Mouse (Mus musculus) hindbrain, embryonic 15.5 days (tissue): Measurements from ENCODE around the gene Ppp1r14b. TPM values are rescaled to one million over a fixed set of nuclear protein-coding genes. Genes with fewer than 3 reads are reported as not detected.

Experiments used
- ATAC-seq: fragments of 200-750 bp; cut with Nextera tagmentation; 2 replicates; pipeline ENCODE4 v1.8.0; 2017; ENCODE audit warnings: low read depth, moderate number of reproducible peaks, moderate TSS enrichment; ENCODE audit not compliant: low FRiP score
- H3K27ac ChIP-seq: fragments of 300-500 bp; sonication (generic); replicated peaks from 2 replicates; pipeline ENCODE4 v1.5.1; 2015; ENCODE audit warnings: mild to moderate bottlenecking, inconsistent platforms
- H3K27me3 ChIP-seq: fragments of 300-500 bp; sonication (generic); 2 replicates; pipeline ENCODE4 v1.6.1; 2015; ENCODE audit warnings: control low read depth, inconsistent platforms
- H3K36me3 ChIP-seq: fragments of 300-500 bp; sonication (generic); 2 replicates; pipeline ENCODE4 v1.6.1; 2015; ENCODE audit warnings: control low read depth, inconsistent platforms
- H3K4me1 ChIP-seq: fragments of 300-500 bp; sonication (generic); replicated peaks from 2 replicates; pipeline ENCODE4 v1.6.1; 2015; ENCODE audit warnings: control low read depth, inconsistent platforms
- H3K4me2 ChIP-seq: fragments of 300-500 bp; sonication (generic); 2 replicates; pipeline ENCODE4 v1.6.1; 2015; ENCODE audit warnings: moderate library complexity, mild to moderate bottlenecking, inconsistent platforms
- H3K4me3 ChIP-seq: fragments of 300-500 bp; sonication (generic); 2 replicates; pipeline ENCODE4 v1.5.1; 2015; ENCODE audit warnings: mild to moderate bottlenecking, inconsistent platforms
- H3K9ac ChIP-seq: fragments of 300-500 bp; sonication (generic); 2 replicates; pipeline ENCODE4 v1.6.1; 2015; ENCODE audit warnings: inconsistent platforms
- H3K9me3 ChIP-seq: fragments of 300-500 bp; sonication (generic); 2 replicates; pipeline ENCODE4 v1.6.1; 2016; ENCODE audit warnings: control low read depth, inconsistent platforms
- WGBS: fragments of 180-500 bp; shearing (Covaris S2); methylation state at CpG from one replicate; pipeline ENCODE4 v1.1.7; 2015; 5-methylcytosine and 5-hydroxymethylcytosine counted together
- polyA plus RNA-seq: library from polyadenylated mRNA; unstranded; fragments of >200 nt; fragmentation: Nextera tagmentation; extraction: Ambion mirVana; gene quantifications from 2 replicates; pipeline ENCODE4 v1.2.1, GENCODE M21; 2015

The Ppp1r14b gene
- polyA plus RNA-seq, 1 experiment from 2014 or later: 211 TPM

GRCm38 (mm10) chr19:6936299-6936698, 38.5 kb upstream of the Ppp1r14b start:
- H3K27ac ChIP-seq: no peak overlapping the region
- no peaks in the 10 kb centered on the region for H3K9me3 ChIP-seq
- no peak overlapping the region for H3K4me2 ChIP-seq
- no peaks in the 10 kb centered on the region for H3K36me3 ChIP-seq
- H3K4me1 ChIP-seq: peaks cover 53% of the 10 kb centered on the region
- 18% methylated on average over 3 of the region's 3 CpGs for WGBS
- no peak overlapping the region for H3K4me3 ChIP-seq
- H3K27me3 ChIP-seq: peaks cover 50% of the 10 kb centered on the region
- no peak for ATAC-seq
- H3K9ac ChIP-seq: no peak overlapping the region

GRCm38 (mm10) chr19:6937541-6938465, 37.0 kb upstream of the Ppp1r14b start:
- Histone ChIP-seq H3K4me1 (peaks cover 57% of the 10 kb centered on the region), H3K36me3 (no peaks in the 10 kb centered on the region), H3K4me3 (no peak overlapping the region), H3K9me3 (no peaks in the 10 kb centered on the region), H3K27me3 (peaks cover 35% of the 10 kb centered on the region), H3K27ac (no peak overlapping the region), H3K9ac (no peak overlapping the region), H3K4me2 (peak overlapping the region; percentile 11)
- ATAC-seq: no peak
- 68% methylated on average over 16 of the region's 16 CpGs for WGBS

DNA sequence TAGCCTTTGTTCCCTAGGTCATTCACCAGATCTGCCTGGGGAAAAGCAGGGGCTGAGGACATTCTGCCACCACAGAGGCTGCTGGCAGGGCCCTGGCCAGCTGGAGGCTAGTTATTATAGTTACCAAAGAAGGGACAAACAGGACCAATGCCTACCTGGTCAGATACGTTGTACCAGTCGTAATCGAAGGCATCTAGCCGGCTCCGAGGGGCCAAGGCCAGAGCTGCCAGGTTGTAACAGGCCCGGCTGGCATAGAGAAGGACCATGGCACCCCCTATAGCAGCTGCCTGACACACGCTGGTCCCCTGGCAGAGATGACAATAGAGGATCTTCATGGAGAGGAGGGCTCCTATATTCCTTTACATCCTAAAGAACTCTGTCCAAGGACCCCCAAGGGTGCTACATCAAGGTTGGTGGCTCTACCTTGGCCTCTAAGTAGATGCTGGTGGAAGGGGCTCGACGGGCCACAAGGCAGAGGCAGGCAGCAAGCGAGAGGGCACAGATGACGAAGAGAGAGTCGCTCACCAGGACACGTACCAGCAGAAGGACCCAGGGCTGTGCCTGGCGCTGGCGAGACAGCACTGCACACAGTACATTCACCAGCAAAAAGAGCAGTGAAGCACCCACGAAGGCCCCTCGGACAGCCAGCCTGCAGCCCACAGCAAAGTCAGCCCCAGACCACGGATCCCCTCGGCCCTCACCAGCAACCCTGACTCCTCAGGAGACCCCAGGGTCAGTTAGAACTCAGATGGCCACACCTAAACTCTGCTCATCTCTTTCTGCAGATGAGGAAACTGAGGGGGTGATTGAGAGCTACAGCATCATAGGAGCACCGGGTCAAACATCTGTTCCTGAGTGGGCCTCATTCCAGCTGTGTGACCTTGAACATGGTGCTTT, 35.4 kb upstream of the Ppp1r14b start:
- Histone ChIP-seq H3K27ac (no peak overlapping the region), H3K4me1 (peaks cover 53% of the 10 kb centered on the region), H3K4me3 (peak overlapping the region; percentile 94), H3K9ac (peak overlapping the region; percentile 94), H3K36me3 (no peaks in the 10 kb centered on the region), H3K4me2 (peak overlapping the region; percentile 98), H3K27me3 (peaks cover 26% of the 10 kb centered on the region; the same call in 1 of the 2 replicates), H3K9me3 (no peaks in the 10 kb centered on the region)
- ATAC-seq: no peak
- WGBS: 89% methylated on average over 20 of the region's 20 CpGs

DNA sequence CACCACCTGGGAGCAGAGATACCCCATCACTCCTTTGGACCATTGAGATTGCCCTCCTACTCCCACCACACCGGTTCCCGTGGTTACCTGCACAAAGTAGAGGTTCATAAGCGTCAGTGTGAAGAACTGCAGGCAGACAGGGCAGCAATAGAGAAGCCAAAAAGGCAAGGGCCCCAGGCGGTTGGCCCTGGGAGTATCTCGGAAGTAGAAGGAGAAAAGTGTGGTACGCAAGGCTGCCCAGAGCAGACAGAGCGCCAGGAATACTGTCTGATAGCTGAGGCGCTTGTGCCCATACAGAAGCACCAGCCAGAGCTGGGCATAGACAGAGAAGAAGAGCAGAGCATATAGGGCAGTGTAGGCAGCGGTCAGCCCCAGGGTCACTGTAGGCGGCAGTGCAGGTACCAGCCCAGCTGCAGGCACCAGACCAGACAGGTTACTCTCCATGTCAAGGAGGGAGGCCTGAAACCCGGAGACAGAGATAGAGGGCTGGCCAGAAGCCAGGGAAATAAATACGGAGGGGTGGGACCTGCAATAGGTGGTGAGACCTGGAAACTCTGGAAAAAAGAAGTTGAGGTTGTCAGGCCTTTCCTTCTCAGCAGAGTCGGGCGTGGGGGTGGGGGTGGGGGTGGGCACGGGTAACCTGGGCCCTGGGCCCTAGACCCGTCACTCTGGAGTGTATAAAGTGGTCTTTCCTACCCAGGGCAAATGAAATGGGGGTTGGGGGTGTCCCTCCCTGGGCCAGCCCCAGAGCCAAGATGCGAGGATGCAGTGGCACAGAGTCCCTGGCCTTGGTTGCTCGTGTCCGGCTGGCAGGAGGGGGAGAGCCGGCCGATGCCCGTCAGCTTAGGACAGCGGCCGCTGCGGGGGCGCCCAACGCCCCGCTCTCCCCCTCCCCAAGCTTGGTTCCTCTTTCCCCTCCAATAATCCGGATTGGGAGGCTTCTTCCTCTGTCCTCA, 34.1 kb upstream of the Ppp1r14b start:
- peaks cover 16% of the 10 kb centered on the region; the same call in 1 of the 2 replicates for H3K27me3 ChIP-seq
- H3K4me2 ChIP-seq: peak overlapping the region; percentile 98
- no peaks in the 10 kb centered on the region for H3K9me3 ChIP-seq
- peak overlapping the region; percentile 97 for H3K27ac ChIP-seq
- peak overlapping the region; percentile 94 for H3K9ac ChIP-seq
- no peaks in the 10 kb centered on the region for H3K36me3 ChIP-seq
- peaks cover 50% of the 10 kb centered on the region for H3K4me1 ChIP-seq
- ATAC-seq: peak; percentile 5
- WGBS: 18% methylated on average over 29 of the region's 29 CpGs
- H3K4me3 ChIP-seq: peak overlapping the region; percentile 94

DNA sequence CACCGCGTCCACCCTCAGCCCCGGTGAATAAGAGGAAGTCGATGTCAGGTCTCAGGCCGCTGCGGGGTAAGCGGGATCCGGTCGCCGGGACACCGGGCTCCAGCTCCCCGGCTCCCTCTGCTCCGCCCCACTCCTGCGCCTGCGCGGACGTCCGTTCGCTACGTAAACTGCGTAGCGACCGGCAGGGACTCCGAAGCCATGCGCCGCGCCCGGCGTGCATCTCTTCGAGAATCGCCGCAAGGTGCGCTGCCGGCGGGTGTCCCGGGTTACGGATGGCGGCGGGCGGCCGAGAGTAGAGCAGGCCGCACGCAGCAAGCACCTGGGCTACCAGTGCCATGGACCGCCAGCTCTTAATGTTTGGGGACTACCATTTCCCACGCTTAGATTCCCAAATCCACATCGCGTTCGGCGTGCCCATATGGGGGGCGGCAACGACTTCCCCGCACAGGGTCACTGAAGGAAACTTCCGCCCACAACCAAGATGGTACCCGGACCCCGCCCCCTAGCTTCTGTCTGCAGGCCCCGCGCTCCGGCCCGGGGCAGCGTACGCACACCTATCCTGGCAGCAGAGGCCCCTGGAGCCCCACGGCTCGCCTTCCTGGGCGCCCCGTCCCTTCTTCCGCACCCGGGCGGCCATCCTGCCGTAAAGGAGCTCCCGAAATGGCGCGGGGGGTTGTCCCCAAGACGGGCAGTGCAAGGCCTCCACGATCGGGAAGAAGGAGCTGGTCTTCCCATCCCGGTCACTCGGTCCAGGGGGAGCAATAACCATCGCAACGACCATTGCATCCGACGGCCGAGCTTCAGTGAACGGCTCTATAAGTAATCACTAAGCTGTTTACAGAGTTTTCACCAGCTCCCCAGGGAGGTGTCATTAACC, 33.2 kb upstream of the Ppp1r14b start, which contains the start of gene Bad:
TSS of gene Bad (plus strand) at position 490 of the 877 bp plus-strand sequence.
- under 1% methylated on average over 83 of the region's 83 CpGs for WGBS

DNA sequence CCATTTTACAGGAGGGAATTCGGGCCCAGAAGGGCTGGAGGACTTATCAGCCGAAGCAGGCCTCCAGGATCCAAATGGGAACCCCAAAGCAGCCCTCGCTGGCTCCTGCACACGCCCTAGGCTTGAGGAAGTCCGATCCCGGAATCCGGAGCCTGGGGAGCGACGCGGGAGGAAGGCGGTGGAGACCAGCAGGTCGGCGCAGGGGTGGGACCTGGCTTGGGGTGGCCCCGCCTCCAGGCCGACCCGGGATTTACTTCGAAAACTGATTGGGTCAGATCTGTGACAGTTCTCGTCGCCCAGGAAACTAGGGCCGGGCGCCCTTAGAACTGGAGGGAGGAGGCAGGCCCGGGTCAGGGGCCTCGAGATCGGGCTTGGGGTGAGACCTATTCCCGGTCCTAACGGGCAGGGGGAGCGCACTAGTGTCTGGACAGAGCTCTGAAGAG, 32.5 kb upstream of the Ppp1r14b start, which contains the start of gene Gpr137:
TSS of gene Gpr137 (minus strand) at position 232 of the 443 bp plus-strand sequence.
- H3K4me2 ChIP-seq: peak within 1 kb of the TSS; percentile 98
- H3K9ac ChIP-seq: peak within 1 kb of the TSS; percentile 94
- peak; percentile 82 for ATAC-seq
- peaks cover 50% of the 10 kb centered on the region for H3K4me1 ChIP-seq
- peak within 1 kb of the TSS; percentile 94 for H3K4me3 ChIP-seq
- WGBS: 0% methylated on average over 27 of the region's 27 CpGs
- H3K9me3 ChIP-seq: no peaks in the 10 kb centered on the region
- H3K27ac ChIP-seq: peak within 1 kb of the TSS; percentile 97
- no peaks in the 10 kb centered on the region for H3K36me3 ChIP-seq
- H3K27me3 ChIP-seq: 0 out of 2 replicates have a peak, but pooled peaks cover 3% of the 10 kb centered on the region

More for the DNA sequence above, 33.2 kb upstream of the Ppp1r14b start, which contains the start of gene Bad:
- Histone ChIP-seq H3K4me3 (peak within 1 kb of the TSS; percentile 94), H3K9me3 (no peaks in the 10 kb centered on the region), H3K9ac (peak within 1 kb of the TSS; percentile 94), H3K4me2 (peak within 1 kb of the TSS; percentile 98), H3K36me3 (no peaks in the 10 kb centered on the region), H3K27me3 (0 out of 2 replicates have a peak, but pooled peaks cover 8% of the 10 kb centered on the region), H3K27ac (peak within 1 kb of the TSS; percentile 97), H3K4me1 (peaks cover 50% of the 10 kb centered on the region)
- peak; percentile 82 for ATAC-seq

DNA sequence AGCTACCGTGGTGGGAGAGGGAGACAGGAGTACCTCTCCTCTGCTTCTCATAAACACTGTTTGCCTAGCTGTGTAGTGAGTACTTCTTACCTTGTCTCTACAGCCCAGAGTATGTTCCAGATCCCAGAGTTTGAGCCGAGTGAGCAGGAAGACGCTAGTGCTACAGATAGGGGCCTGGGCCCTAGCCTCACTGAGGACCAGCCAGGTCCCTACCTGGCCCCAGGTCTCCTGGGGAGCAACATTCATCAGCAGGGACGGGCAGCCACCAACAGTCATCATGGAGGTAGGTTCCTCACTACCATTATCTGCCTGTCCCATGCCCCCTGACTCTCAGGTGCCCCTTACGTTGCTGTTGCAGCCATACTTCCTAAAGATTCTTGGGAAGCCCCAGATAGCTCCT, 32.0 kb upstream of the Ppp1r14b start:
- H3K4me1 ChIP-seq: peaks cover 48% of the 10 kb centered on the region
- 29% methylated on average over 5 of the region's 5 CpGs for WGBS
- no peaks in the 10 kb centered on the region for H3K36me3 ChIP-seq
- H3K4me3 ChIP-seq: peak overlapping the region; percentile 94
- peak overlapping the region; percentile 94 for H3K9ac ChIP-seq
- peak; percentile 4; the same call in 1 of the 2 replicates for ATAC-seq
- H3K27ac ChIP-seq: peak overlapping the region; percentile 97
- H3K27me3 ChIP-seq: no peaks in the 10 kb centered on the region
- no peaks in the 10 kb centered on the region for H3K9me3 ChIP-seq
- H3K4me2 ChIP-seq: peak overlapping the region; percentile 98

DNA sequence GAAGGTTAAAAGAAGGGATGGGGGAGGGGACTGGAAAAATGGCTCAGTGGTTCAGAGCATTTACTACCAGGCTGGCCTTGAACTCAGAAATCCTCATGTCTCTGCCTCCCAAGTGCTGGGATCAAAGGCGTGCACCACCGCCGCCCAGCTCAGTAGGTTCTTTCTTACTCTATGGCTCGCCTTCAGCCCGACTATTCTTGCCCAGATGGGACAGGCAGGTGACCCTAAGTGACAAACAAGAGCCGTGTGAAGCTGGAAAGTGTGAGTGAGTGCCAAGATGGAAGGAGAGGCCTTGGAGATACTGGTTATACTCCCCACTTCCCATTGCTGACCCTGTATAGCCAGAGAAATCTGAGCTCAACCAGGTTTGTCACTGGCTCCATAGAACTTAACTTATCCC, 31.1 kb upstream of the Ppp1r14b start:
- ATAC-seq: no peak
- no peak overlapping the region for H3K4me3 ChIP-seq
- H3K4me2 ChIP-seq: peak overlapping the region; percentile 17; the same call in 1 of the 2 replicates
- H3K27me3 ChIP-seq: no peaks in the 10 kb centered on the region
- H3K4me1 ChIP-seq: peaks cover 38% of the 10 kb centered on the region
- no peak overlapping the region for H3K9ac ChIP-seq
- no peak overlapping the region for H3K27ac ChIP-seq
- H3K36me3 ChIP-seq: no peaks in the 10 kb centered on the region
- WGBS: 94% methylated on average over 6 of the region's 6 CpGs
- no peaks in the 10 kb centered on the region for H3K9me3 ChIP-seq

DNA sequence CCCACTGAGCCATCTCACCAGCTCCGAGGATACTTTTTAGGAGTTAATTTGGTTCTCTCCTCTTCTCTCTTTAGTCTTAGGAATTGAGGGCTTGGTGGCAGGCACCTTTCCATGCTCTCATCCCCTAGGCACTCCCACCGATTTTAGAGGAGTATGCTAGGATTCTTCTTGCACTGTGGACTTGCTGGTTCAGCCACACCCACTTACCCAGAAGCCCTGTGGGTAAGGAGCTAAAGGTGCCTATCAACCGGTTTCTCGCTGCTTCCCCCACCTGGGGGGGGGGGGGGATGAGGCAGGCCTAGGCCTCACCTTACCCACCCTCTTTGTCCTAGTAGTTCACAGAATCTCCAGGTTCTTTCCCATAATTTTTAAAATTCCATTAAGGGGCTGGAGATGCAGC, 27.0 kb upstream of the Ppp1r14b start:
- Histone ChIP-seq H3K27ac (no peak overlapping the region), H3K9ac (no peak overlapping the region)
- no peak for ATAC-seq

GRCm38 (mm10) chr19:6948186-6948585, 26.6 kb upstream of the Ppp1r14b start:
- Histone ChIP-seq H3K4me3 (no peak overlapping the region), H3K9me3 (no peaks in the 10 kb centered on the region), H3K36me3 (no peaks in the 10 kb centered on the region), H3K4me2 (no peak overlapping the region), H3K27ac (no peak overlapping the region), H3K4me1 (peaks cover 31% of the 10 kb centered on the region), H3K27me3 (no peaks in the 10 kb centered on the region), H3K9ac (no peak overlapping the region)
- 71% methylated on average over 4 of the region's 4 CpGs for WGBS
- no peak for ATAC-seq

More for the DNA sequence above, 27.0 kb upstream of the Ppp1r14b start:
- Histone ChIP-seq H3K27me3 (no peaks in the 10 kb centered on the region), H3K4me3 (no peak overlapping the region), H3K9me3 (no peaks in the 10 kb centered on the region), H3K4me1 (peaks cover 31% of the 10 kb centered on the region), H3K4me2 (no peak overlapping the region), H3K36me3 (no peaks in the 10 kb centered on the region)
- WGBS: 59% methylated on average over 4 of the region's 4 CpGs
